Mouse (Mus musculus): ENCODE data around the gene Cep70. TPM values are rescaled to one million over a fixed set of nuclear protein-coding genes. Genes with fewer than 3 reads are reported as not detected.

The Cep70 gene
- polyA plus RNA-seq, 1 experiment from 2014 or later, result 9.1 TPM

DNA sequence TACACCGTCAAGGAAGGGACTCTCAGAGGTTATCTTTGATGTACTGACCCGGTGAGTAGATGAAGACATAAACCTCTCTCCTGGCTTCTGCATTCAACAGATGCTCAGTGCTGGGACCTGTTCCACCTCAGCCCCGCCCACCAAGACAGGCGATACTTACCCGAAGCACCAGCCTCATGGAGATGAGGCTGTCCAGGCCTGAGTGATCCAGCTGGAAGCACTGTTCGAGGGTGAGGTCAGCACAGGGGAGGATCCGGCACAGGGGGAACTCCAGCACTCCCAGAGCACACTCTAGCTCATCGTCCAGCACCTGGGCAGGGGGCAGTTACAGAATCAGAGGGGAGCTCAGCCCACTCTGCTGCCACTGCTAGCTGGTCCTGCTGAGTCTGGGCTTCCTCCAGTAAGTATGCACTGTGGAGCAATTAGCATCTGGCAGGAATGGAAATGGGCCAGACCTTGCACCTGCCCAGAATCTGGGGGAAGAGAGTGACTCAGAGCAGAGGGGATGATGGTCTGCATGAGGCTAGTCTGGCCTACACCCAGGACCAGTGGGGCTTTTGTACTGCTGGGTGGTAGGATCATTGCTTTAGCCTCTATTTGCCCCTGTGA is 76.3 kb downstream of the Cep70 start:
- ChIA-PET CTCF (no interaction called here), POLR2A (no interaction called here)
- in situ Hi-C loops (cut with MboI; ENCODE audit: low pct_unique_long_range_greater_than_20kb), result no loop called here
- H3K27me3 ChIP-seq, result no peaks in the 10 kb centered on the region
- TF ChIP-seq CTCF (IDR thresholded peaks at IDR 0.05), result no peak
- ATAC-seq (no peak), DNase-seq (ENCODE audit: low read depth, low spot score) (no peak)

DNA sequence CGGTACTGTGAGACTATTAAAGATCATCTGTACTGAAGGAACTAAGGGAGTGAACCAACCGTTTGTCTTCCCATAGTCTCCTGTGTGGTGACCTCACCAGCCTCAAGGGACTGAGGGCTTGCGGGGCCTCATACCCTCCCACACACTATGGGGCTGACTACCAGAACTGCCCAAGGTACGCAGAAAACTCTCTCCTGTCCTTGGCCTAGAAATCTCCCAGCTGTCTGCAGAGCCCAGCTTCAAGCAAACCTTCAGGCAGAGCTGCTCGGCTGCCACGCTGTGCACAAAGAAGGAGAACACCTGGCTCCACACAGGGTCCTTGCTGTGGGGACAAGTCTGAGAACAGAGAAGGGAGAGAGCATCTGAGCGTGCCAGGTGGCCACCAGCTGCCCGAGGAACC is 76.8 kb downstream of the Cep70 start:
- ATAC-seq (no peak), DNase-seq (ENCODE audit: low read depth, low spot score) (no peak)
- in situ Hi-C loops (cut with MboI; ENCODE audit: low pct_unique_long_range_greater_than_20kb), result no loop called here
- no peak for TF ChIP-seq CTCF (IDR thresholded peaks at IDR 0.05)
- ChIA-PET CTCF (no interaction called here), POLR2A (no interaction called here)
- H3K27me3 ChIP-seq, result no peaks in the 10 kb centered on the region

- H3K27me3 ChIP-seq, result no peaks in the 10 kb centered on the region
- ChIA-PET POLR2A (no interaction called here), CTCF (no interaction called here)
- no peak for TF ChIP-seq CTCF (IDR thresholded peaks at IDR 0.05)
- DNase-seq (ENCODE audit: low read depth, low spot score), result no peak
- in situ Hi-C loops (cut with MboI; ENCODE audit: low pct_unique_long_range_greater_than_20kb), result no loop called here
- no peak for ATAC-seq
Measured at GRCm38 (mm10) chr9:99325208-99325929, 82.2 kb downstream of the Cep70 start.

- in situ Hi-C loops (cut with MboI; ENCODE audit: low pct_unique_long_range_greater_than_20kb), result no loop called here
- no peaks in the 10 kb centered on the region for H3K27me3 ChIP-seq
- no peak for DNase-seq (ENCODE audit: low read depth, low spot score)
- no peak for TF ChIP-seq CTCF (IDR thresholded peaks at IDR 0.05)
- ATAC-seq, result no peak
- ChIA-PET POLR2A (no interaction called here), CTCF (no interaction called here)
Measured at GRCm38 (mm10) chr9:99325961-99326360, 82.8 kb downstream of the Cep70 start.

DNA sequence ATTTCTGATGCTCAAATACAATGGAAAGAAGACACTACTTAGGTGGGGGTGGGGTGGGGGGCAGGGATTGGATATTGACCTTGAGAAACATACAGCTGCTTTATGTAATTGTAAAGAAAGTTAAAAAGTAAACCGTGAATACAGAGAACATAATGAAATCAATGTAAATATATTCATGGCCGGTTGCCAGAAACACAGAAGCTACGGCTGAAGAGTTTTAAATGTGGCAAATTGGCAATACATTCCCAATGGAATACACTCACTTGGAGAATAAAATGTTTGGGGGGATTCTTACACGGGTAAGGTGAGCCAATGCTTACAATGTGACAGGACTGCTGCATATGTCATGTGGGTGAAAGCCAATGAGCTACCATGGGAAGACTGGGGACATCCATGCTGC is 83.7 kb downstream of the Cep70 start:
- no peak for DNase-seq (ENCODE audit: low read depth, low spot score)
- no peak for ATAC-seq
- CTCF ChIA-PET, result no interaction called here
- H3K27me3 ChIP-seq, result no peaks in the 10 kb centered on the region
- POLR2A ChIA-PET, result no interaction called here
- in situ Hi-C loops (cut with MboI; ENCODE audit: low pct_unique_long_range_greater_than_20kb), result no loop called here
- TF ChIP-seq CTCF (IDR thresholded peaks at IDR 0.05), result no peak

DNA sequence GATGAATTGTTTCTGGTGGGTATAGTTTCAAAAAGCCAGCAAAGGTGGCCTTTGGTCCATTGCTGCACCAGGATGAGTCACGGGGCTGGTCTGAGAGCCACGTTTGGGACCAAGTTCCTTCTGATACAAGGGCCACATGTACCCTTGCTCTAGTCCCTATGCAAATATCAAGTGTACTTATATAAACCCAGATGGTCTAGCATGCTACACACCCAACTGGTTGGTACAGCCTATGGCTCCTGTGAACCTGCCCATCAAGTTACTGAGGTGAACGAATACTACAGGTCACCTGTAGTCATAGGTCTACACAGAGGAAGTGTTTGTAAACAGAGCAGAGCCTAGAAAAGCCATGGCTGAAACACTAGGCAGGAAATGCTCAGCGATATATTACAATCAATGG is 93.4 kb downstream of the Cep70 start:
- ChIA-PET CTCF (no interaction called here), POLR2A (no interaction called here)
- DNase-seq (ENCODE audit: low read depth, low spot score) (no peak), ATAC-seq (no peak)
- TF ChIP-seq CTCF (IDR thresholded peaks at IDR 0.05), result no peak
- peaks cover 4% of the 10 kb centered on the region for H3K27me3 ChIP-seq
- in situ Hi-C loops (cut with MboI; ENCODE audit: low pct_unique_long_range_greater_than_20kb), result no loop called here

DNA sequence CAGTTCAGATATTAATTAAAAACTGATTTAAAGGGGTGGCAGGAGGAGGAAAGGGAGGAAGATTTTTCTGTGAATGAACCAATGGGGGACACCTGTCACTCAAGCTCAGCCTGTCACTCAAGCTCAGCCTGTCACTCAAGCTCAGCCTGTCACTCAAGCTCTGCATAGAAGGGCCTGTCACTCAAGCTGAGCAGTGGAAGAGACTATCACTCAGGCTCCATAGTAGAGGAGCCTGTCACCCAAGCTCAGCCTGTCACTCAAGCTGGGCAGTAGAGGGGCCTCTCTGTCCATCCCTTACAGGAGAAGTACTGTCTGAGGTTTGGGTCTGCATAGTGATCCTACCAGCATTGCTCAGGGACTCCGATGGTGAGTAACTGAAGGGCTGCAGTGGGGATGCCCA is 95.1 kb downstream of the Cep70 start:
- no peak for ATAC-seq
- CTCF ChIA-PET, result interaction anchor here (0.6 to 1.7 kb wide), 2 partner anchors 88 to 110 kb away, joined by 3 to 4 read pairs; no protein-coding TSS in a partner anchor
- in situ Hi-C loops (cut with MboI; ENCODE audit: low pct_unique_long_range_greater_than_20kb), result no loop called here
- POLR2A ChIA-PET, result no interaction called here
- TF ChIP-seq CTCF (IDR thresholded peaks at IDR 0.05), result no peak
- DNase-seq (ENCODE audit: low read depth, low spot score), result no peak
- peaks cover 4% of the 10 kb centered on the region for H3K27me3 ChIP-seq

GRCm38 (mm10) chr9:99339182-99339581 is 96.0 kb downstream of the Cep70 start:
- no peak for TF ChIP-seq CTCF (IDR thresholded peaks at IDR 0.05)
- H3K27me3 ChIP-seq, result peaks cover 4% of the 10 kb centered on the region
- POLR2A ChIA-PET, result no interaction called here
- no peak for ATAC-seq
- CTCF ChIA-PET, result interaction anchor here (1.2 to 1.7 kb wide), 3 partner anchors 37 to 109 kb away, joined by 3 read pairs; no protein-coding TSS in a partner anchor
- DNase-seq (ENCODE audit: low read depth, low spot score), result no peak
- in situ Hi-C loops (cut with MboI; ENCODE audit: low pct_unique_long_range_greater_than_20kb), result no loop called here

- in situ Hi-C loops (cut with MboI; ENCODE audit: low pct_unique_long_range_greater_than_20kb), result no loop called here
- CTCF ChIA-PET, result interaction anchor here (1.4 to 1.9 kb wide), 2 partner anchors 11 to 36 kb away, joined by 3 to 5 read pairs; no protein-coding TSS in a partner anchor
- TF ChIP-seq CTCF (IDR thresholded peaks at IDR 0.05), result no peak
- H3K27me3 ChIP-seq, result peaks cover 4% of the 10 kb centered on the region
- POLR2A ChIA-PET, result no interaction called here
- ATAC-seq (no peak), DNase-seq (ENCODE audit: low read depth, low spot score) (no peak)
Measured at GRCm38 (mm10) chr9:99340126-99340525, 97.0 kb downstream of the Cep70 start.

GRCm38 (mm10) chr9:99341600-99341999 is 98.4 kb downstream of the Cep70 start:
- in situ Hi-C loops (cut with MboI; ENCODE audit: low pct_unique_long_range_greater_than_20kb), result no loop called here
- no peaks in the 10 kb centered on the region for H3K27me3 ChIP-seq
- no peak for TF ChIP-seq CTCF (IDR thresholded peaks at IDR 0.05)
- ChIA-PET CTCF (interaction anchor here (0.7 to 1.9 kb wide), 2 partner anchors 12 to 711 kb away, joined by 3 to 5 read pairs; no protein-coding TSS in a partner anchor), POLR2A (no interaction called here)
- DNase-seq (ENCODE audit: low read depth, low spot score) (no peak), ATAC-seq (no peak)

GRCm38 (mm10) chr9:99345351-99345792 is 102.2 kb downstream of the Cep70 start:
- ATAC-seq (no peak), DNase-seq (ENCODE audit: low read depth, low spot score) (no peak)
- ChIA-PET CTCF (interaction anchor here (0.6 to 1.0 kb wide), 2 partner anchors 15 to 31 kb away, joined by 3 to 4 read pairs; no protein-coding TSS in a partner anchor), POLR2A (no interaction called here)
- no peak for TF ChIP-seq CTCF (IDR thresholded peaks at IDR 0.05)
- H3K27me3 ChIP-seq, result no peaks in the 10 kb centered on the region
- in situ Hi-C loops (cut with MboI; ENCODE audit: low pct_unique_long_range_greater_than_20kb), result no loop called here

Other genes with a start within 250 kb of the Cep70 start
- not detected for gene Gm1123, start 207.7 kb upstream of the Cep70 start, polyA plus RNA-seq (2021)
- gene Pik3cb, start 102.7 kb upstream of the Cep70 start, polyA plus RNA-seq (2021), result 24.5 TPM
- gene Faiml, start 6.1 kb upstream of the Cep70 start, polyA plus RNA-seq (2021), result 0.18 TPM
- gene Esyt3, start 115.2 kb downstream of the Cep70 start, polyA plus RNA-seq (2021), result 0.06 TPM
- 38.2 TPM for gene Mras, start 194.0 kb downstream of the Cep70 start, polyA plus RNA-seq (2021)
- not detected for gene Nme9, start 208.1 kb downstream of the Cep70 start, polyA plus RNA-seq (2021)